Mouse (Mus musculus) adrenal gland, postnatal 10 days (tissue): ENCODE measurements around the gene Tent5c. TPM values are rescaled to one million over a fixed set of nuclear protein-coding genes. Genes with fewer than 3 reads are reported as not detected.

ENCODE experiments used
- DNase-seq: peaks from one replicate; pipeline ENCODE4 v3.0.0; 2021; ENCODE audit warnings: mixed read lengths
- long read RNA-seq, 2 experiments: library from polyadenylated mRNA; stranded (forward); transcript quantifications; one replicate each; pipeline ENCODE4 v2.0.0; 2021
- total RNA-seq, 2 experiments: library from RNA; stranded (reverse); gene quantifications; 2 replicates each; pipeline ENCODE4 v1.2.3; 2021

Gene Tent5c
- total RNA-seq: 10 to 100 TPM; 18.1 to 23.5 TPM
- long read RNA-seq, experiment 1, partial matches to known transcripts: 0 of 10 reads
- long read RNA-seq, experiment 1, other reads (novel, unspliced or antisense): 10 of 10 reads
- long read RNA-seq, experiment 2, full-length matches to known transcripts: 1 of 3 reads
- long read RNA-seq, experiment 2, partial matches to known transcripts: 0 of 3 reads
- long read RNA-seq, experiment 2, other reads (novel, unspliced or antisense): 2 of 3 reads

DNA sequence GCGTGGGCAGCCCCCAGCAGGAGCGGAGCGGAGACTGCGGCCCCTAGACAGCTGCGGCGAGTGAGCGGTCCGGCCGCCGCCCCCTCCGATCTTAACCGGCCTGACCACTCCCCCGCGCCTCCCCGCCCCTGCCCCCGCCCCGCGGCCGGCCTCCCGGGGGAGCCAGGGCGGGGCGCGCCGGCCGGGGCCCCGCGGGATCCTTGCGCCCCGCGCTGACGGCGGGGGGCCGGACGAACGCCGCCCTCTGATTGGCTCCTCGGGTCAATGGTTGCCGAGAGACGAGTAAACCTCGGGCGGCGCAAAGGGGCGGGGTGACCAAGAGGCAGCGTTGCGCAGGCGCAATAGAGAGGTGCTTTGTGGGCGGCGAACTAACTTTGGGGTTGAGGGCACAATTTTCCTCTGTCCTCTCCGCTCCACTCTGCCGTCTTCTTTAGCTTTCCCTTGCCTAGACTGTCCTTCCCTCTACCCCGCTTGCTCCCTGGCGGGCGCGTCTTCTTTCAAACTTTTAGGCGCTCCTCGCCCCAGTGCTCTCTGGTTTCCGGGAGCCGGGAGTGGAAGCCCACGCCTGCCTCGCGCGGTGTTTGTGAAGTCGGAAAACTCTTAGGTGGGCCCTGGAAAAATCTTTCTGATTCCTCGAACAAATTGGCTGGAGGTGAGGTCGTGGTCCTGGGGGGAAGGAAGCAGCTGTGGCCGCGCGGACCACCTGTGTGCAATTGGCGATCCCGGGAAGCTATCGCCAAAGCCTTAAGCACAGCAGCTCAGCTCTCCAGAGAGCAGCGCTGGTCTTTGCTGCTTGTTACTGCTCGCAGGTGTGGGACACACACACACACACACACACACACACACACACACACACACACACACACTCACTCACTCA is at the start of gene Tent5c:
Gene Tent5c (minus strand): TSS at position 192 of the 877 bp plus-strand sequence.
- DNase-seq: peak; percentile 97

DNA sequence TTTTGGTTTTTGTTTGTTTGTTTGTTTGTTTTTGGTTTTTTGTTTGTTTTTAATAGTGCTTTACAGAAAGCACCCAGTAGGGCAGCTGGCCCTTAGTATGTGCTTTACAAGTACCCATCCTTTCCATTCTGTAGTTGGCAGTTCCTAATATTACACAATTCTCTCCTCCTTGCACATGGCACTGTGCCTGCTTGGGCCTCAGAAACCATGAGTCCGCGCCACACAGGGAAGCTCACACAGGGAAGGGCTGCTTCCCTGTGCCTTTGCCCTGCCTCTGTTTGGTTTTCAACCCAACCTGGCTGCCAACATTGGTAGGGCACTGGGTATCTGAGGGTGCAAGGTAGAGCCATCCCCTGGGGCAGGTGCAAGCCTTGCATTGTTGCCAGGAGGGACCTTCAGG is 47.6 kb upstream of the Tent5c start:
- no peak for DNase-seq

DNA sequence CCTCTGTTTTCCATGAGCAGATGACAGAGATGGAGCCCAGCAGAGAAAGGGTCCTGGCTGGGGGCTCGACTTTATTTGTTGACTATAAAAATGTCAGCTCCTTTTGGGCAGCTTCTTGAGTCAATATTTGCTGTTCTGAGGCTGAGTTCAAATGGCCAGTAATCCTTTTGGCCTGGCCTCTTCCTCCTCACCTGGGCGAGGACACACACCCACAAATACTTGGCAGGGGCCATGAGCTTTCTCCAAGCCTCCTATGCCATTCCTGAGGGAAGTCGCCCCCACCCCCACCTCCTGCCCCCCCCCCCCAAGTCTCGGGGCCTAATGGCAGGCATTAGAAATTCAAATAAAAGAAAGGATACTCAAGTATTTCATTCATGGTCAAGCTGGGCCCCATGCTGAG is 46.8 kb upstream of the Tent5c start:
- DNase-seq: no peak

DNA sequence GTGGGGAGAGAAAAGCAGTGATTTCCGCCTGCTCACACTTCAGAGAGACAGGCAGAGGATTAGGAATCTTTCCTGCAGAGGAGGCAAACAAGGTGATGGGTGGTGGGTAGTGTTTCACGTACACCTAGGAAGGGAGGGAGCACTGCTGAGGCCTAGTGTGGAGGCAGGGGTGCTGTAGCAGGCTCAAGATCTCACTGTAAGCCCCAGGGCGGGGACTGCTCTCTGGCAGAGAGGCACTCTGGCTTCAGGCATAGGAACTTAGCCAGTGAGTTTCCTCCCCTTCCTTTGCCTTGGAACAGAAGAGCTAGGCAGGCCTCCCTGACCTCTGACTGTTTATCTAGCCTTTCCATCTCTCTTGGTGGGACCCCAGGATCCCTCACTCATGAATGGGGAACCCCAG is 46.2 kb upstream of the Tent5c start:
- DNase-seq: no peak

DNA sequence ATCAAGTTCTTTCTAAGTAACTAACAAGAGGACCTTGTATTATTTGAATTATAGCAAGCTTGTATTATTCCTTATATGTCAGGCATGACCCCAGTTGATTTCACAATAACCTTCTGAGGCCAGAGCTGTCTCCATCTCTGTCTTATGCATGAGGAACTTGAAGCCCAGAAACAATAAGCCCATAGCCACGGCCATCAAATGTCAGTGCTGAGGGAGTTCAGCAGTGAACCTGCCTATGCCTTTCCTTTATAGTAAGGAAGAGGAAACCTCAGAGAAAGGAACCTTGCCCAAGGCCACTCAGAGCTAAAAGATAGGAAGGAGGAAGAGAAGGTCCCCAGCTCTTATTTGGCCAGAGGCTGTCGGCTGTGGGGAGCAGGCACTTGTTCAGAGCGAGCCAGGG is 45.3 kb upstream of the Tent5c start:
- DNase-seq: no peak

DNA sequence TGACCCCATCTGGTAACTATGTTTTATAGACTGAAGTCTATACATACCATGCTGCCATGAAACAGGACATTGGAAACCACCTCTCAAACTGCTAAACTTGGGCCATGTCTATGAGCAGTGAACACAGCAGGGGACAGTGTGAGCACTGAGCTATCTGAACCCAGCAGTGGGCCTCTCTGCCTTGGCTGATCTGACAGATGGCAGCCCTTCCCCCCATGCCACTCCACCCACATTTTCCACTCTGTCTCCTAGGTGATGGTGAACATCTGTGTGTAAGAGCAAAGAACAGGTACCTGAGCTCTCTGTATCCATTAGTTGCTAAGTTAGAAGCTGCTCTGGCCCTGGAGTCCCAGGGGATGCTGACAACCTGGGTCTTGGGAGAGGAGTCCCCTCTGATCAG is 44.3 kb upstream of the Tent5c start:
- no peak for DNase-seq

DNA sequence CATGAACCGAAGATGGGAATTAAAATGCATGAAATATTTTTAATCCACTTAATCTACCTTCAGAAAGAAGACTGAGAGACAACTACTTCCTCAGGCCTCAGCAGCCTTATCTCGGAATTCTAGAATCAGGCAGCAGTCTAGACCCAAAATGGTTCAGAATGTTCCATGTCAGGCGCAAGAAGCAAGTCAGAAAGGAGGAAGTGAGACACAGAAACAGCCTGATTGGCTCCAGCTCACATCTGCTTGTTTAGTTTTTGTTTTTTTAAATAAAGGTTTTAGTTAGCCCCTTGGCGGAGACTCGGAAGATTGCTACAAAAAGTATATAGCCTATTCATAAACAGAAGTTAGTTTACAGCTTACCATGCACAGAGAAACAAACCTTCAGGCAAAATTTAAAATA is 41.8 kb upstream of the Tent5c start:
- no peak for DNase-seq

DNA sequence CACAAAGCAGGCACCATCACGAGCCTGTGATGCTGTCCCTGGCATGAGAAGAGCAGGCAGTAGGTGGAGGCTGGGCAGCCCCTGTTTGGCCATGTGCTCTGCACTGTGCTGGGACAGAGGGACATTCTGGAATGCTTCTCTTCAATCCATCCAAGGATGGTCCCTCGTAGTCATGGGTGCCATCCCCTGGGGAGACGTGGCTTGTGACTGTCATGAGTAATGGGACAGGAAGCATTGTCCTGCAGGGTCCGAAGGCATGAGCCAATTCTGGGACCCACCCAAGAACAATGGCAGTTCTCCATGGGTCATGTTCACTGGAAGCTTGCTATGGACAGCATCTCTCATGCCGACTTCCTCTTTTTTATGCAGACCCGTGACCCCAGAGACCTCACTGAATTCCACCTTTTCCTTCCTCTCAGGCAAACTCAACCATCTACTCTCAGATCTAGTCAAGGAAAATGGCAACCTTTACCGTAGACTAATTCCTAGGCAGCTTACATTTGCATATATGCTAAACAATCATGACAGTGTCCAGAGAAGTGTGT is 41.2 kb upstream of the Tent5c start:
- DNase-seq: no peak

DNA sequence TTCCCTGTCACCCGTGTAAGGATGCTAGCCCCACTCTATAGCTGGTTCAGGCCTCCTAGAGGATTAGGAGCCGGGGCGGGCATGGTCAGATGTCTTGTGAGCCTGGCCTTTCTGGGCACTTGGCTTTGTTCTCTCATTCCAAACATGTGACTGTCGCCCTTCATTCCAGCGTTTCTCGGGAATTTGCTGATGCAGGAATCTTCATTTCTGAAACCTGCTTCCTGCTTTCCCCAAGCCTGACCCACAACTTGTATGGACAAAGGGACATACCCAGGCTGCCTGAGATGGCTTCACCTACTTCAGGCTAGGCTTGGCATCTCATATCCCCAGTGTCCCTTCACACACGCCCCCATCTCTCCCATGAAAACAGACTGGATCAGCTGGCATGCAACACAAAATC is 33.5 kb upstream of the Tent5c start:
- DNase-seq: no peak

DNA sequence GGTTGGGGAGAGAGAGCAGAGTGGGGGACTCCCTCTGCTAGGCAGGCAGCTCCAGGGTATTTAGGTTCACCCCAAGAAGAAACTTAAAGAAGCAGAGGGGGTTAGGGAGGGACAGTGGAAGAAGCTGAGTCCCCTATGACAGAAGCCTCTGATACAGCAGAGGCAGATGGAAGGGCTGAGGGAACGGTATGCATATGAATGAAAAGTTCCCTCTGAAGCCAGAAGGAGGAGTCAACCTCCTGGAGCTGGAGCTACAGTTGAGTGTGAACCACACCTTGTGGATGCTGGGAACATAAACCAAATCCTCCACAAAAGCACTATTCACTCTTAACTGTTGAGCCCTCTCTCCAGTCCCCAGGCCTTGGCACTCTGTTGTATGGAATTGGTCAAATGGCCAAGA is 32.5 kb upstream of the Tent5c start:
- no peak for DNase-seq

DNA sequence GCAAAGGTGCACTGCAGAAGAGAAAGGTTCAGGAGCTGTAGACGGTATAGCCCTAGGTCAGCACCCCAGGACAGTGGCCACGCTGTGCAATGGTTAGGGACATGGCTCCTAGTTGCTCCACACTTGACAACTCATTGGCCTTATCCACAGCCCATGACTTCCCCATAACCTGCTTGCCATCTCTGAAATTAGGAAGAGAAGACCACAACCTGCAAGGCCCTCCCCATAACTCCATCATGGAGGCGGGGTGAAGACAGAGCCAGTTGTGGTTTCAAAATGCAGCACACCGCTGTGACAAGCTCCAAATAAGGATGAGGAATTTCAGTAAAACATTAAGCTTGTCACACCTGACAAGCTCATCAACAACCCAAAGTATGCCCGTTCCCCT is 26.6 kb upstream of the Tent5c start:
- DNase-seq: no peak

DNA sequence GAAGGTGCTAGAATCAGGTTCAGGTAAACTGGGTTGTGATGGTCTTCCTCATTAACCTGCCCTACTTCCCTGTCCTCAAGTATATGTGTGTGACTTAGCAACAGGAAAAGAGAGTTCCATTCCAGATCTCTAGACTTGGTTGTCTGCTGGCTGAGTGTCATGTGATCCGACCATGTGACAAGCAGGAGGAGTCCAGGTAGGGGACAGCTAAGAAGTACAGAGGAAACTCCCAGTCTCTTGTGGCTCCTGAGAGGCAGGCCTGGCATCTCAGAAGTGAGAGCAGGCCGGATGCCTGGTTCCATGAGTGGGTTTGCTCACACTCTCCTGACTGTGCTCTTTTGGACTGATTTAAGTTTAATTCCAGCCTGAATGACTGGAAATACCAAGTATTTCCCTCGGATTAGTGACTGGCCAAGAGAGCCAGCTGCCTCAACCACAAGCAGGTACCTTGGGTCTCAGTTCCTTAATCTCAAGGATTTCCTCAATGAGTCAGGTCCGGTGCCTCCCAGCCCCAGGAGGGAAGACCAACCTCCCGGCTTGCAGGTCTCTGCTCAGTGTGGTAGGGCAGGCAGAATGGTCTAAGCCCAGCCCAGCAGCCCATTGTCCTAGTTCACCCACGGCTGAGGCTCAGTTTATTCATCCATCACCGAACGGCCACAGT is 26.1 kb upstream of the Tent5c start:
- no peak for DNase-seq

DNA sequence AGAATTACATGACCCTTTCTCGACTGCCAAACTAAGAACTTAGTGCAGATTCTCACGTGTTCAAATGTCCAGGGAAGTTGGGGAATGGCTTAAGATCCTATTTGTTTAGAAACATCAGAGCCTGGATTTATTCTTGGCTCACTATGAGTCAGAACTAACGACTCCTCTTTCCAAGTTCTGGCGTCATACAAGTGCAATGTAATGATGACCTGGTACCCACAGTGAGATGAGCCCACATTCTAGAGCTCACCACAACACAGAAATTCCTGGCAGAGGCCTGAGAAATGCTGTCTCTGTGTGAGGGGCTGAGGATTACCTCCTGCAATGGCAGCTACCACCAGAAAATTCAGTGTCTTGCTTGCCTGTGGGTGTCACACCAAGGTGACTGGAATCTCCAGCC is 18.1 kb upstream of the Tent5c start:
- DNase-seq: no peak

DNA sequence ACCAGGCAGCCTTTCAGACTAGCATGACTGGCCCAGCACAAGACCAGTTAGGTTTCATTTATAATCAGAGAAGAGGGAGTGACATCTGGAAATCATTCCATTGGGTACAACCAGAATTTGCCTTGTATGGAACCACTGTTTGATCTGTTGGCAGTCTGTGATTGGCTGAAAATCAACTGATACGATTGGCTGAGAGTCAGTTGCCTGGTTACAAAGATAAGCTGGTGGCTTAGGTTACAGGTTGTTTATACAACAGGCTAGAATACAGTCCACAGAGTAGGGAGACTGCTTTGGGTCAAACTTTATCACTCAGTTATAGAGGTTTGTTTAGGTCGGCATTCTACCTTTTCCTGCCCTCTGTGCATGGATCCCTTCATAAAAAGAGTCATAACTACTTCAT is 17.6 kb upstream of the Tent5c start:
- no peak for DNase-seq

DNA sequence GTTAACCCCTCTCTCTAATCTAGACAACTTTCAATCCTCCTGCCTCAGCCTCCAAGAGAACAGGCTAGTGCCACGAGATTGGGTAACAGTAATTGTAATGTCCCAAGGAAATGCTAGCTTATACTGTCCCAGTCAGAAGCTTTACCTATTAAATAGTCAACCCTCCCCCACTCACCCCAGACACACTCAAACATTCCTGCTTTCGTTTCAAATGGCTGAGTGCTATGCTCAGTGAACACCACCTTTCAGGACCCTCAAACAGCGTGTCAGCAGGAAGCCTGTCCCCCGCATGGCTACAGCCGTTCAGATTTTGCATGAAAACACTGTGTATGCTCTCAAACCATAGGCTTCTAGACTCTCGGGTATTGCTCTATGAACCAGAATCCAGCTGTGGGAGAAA is 14.8 kb upstream of the Tent5c start:
- DNase-seq: no peak

DNA sequence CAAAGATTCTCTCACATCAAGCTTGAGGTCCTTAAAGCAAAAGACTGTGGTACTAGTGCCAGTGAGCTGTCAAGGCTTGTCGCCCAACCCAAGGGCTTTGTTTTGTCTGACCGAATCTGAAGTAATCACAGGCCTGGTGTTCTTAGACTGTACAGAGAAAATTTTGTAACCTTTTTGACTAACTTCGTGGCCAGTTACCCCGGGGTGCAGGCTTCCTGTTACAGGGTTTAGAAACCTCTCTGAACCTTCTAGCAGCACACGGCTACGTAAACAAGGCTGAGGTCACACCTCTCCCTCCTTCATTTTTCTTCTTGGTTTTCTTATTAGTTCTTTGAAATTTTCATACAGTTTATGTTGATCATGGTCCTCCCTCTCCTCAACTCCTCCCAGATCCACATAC is 13.4 kb upstream of the Tent5c start:
- no peak for DNase-seq

DNA sequence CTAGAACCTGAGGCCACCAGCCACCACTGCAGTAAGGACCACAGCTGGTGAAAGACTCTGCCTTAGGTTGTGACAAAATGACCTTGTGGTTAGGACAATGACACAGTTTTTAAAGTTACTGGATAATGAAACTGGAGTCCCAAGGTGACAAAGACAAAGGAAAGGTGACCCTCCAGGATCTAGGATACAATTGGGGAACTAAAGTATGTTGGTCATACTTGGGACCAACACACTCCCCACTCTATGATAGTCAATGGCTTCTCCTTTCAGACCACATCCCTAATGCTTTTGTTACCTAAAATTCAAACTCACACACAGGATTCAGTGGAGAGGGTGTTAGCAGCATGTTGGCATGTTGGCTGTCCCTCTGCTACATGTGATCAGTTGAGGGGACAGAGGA is 12.8 kb upstream of the Tent5c start:
- no peak for DNase-seq

DNA sequence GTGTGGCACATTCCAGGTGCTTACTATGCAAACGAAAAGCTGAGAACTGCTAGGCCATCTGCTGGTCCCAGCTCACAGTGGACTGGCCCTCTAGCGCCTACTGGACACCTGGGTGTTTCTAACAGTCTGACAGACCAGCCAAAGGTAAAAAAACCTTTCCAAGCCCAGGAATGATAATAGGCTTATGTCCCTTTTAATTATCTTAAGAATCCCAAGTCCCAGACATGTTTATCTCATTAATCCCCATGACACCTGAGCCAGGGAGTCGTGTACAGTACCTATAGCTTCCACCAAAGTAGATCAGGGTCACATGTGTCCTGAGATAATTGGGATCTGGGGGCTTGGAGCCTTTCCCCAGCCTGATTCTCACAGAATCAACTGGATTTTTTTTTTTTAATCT is 7.0 kb upstream of the Tent5c start:
- no peak for DNase-seq

DNA sequence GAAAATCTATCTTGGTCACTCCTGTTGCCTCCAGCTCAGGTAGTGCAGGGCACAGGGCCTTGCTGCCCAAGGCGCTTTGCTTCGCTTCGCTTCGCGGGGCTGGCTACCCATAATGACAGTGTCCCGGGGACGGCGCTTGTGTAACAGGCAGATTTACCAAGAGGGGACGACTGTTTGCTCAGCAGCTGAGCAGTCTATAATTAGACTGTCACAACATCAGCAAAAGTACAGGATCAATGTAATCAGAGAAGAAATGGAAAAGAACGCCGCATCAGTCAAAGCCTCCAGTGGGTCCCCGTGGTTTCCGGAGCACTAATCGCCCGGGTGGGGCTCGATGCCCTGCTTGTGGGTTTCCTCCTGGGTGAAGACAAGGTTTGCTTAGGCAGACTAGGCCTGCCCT is 6.3 kb upstream of the Tent5c start:
- DNase-seq: no peak

DNA sequence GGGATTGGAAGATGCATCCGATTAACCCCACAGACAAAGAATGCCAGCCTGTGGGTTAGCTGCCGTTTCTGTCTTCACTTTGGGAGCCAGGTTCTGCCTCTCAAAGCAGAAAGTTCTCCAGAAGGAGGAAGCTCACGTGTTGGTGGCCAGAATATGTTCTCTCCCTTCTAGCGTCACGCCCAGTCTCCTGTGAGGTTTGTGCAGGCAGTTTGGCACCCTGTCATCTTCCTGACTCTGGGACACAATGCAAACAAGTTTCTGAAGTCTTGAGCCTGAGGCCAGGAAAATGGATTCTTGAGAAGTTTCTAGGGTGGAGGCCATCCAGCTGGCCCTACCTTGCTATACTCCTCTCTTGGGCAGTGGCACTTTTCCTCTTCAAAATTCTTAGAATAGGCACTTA is 5.8 kb upstream of the Tent5c start:
- DNase-seq: no peak

DNA sequence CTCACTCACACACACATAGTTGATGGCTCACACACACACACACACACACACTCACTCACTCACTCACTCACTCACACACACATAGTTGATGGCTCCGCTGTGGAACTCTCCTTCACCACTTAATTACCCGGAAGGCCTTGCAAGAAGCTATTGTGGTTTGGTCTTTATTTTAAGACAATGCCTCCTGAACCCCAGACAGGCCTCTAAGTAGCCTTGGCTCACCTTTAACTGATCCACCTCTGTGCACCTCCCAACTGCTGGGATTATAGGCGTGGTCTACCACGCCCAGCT is 831 bp upstream of the Tent5c start:
- no peak for DNase-seq

DNA sequence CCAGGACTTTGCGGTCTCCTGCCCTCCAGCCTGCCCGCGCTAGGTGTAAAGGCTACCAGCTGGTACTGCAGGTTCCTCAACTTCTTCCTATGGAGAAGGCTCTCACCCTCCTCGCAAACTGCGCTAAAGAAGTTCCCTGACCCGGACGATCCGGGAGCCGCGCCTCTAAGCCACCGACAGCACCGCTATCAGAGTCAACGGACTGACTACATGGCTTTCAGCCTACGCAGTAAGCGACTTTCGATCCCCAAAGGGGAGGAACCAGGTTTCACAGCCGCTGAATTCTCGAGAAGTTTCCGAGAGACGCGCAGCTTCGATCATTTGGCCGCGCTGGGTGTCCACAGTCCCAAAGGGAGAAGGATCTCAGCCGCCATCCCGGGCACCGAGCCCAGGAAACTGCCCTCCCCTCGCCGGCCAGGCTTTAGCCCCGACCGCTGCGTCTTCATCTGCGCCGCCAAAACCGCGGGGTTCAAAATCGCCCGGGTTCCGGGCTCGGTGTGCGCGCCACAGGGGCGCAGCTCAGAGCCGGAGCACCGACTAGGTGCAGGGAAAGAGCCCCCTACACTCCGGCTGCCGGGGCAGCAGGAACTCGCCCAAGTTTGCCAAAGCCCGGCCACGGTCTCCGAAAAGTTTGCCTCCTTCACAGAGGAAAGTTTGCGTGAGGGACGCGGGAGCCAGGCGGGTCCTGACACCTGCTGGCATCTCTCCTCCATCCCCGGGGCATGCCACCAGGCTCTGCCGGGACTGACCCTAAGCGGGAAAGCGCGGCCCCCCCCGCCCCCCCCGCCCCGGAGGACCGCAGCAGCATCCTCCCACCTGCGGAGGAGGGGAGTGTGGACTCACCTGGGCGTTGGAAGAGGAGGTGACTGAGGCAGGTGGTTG is 632 bp downstream of the Tent5c start:
- DNase-seq: peak; percentile 89

DNA sequence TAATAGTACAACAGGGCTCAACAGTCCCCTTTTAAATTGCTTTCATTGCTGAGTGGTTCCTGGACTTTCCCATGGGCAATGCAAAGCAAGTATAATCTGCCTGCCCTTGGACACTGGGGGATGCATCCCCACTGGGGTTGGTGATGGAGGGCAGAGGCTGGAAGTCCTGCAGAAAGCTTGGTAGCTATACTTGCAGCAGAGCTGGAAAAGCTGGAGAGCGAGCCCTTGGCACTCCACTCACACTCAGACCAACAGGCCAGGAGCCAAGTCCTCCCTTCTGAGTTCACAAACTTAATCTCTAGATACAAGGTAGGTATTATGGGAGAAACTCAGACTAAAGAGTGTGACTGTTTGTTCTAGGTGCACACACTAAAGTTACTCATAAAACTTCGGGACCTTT is 2.1 kb downstream of the Tent5c start:
- DNase-seq: no peak
